Mouse (Mus musculus) ES-E14 (cell line): ENCODE measurements around the gene Trim2. TPM values are rescaled to one million over a fixed set of nuclear protein-coding genes. Genes with fewer than 3 reads are reported as not detected.

Experiments
- DNase-seq: peaks from one replicate; pipeline ENCODE4 v3.0.0-alpha.2; 2013; ENCODE audit warnings: low read depth, low spot score
- H3K27ac ChIP-seq: 2 replicates; pipeline ENCODE4 v1.5.1; 2012; ENCODE audit warnings: low read depth, mild to moderate bottlenecking, low read length, moderate library complexity, mixed read lengths; ENCODE audit not compliant: poor library complexity, insufficient read depth, severe bottlenecking
- H3K36me3 ChIP-seq: 2 replicates; pipeline ENCODE4 v1.6.1; 2012; ENCODE audit warnings: mild to moderate bottlenecking, low read length, moderate library complexity, mixed read lengths; ENCODE audit not compliant: control insufficient read depth, poor library complexity, insufficient read depth, severe bottlenecking
- H3K4me1 ChIP-seq, 2 experiments: fragments of 150-350 bp in 1 of 2; sonication (generic) in 1 of 2; 2 replicates each; pipeline ENCODE4 v1.6.1; 2012; ENCODE audit warnings: low read length in 2 of 2, mild to moderate bottlenecking in 1 of 2, mixed read lengths in 1 of 2; ENCODE audit not compliant: control insufficient read depth in 2 of 2, insufficient read depth in 2 of 2, poor library complexity in 1 of 2
- H3K4me3 ChIP-seq, 2 experiments: fragments of 150-350 bp in 1 of 2; sonication (generic) in 1 of 2; 2 replicates each; pipeline ENCODE4 v1.5.1; 2012; ENCODE audit warnings: low read length in 2 of 2, low read depth in 1 of 2, mild to moderate bottlenecking in 1 of 2, mixed read lengths in 1 of 2; ENCODE audit not compliant: insufficient read depth in 1 of 2, poor library complexity in 1 of 2, severe bottlenecking in 1 of 2
- H3K9ac ChIP-seq: 2 replicates; pipeline ENCODE4 v1.6.1; 2012; ENCODE audit warnings: low read depth, mild to moderate bottlenecking, low read length, mixed read lengths; ENCODE audit not compliant: poor library complexity, insufficient read depth, severe bottlenecking
- H3K9me3 ChIP-seq: fragments of 150-350 bp; sonication (generic); 2 replicates; pipeline ENCODE4 v1.6.1; 2012; ENCODE audit warnings: low read depth, mild to moderate bottlenecking, low read length; ENCODE audit not compliant: control insufficient read depth, insufficient read depth
- CHD2 ChIP-seq: IDR thresholded peaks from 2 replicates; pipeline ENCODE4 v1.6.1; 2014; ENCODE audit warnings: mild to moderate bottlenecking, low read depth, low read length, inconsistent platforms
- HCFC1 ChIP-seq: IDR thresholded peaks from 2 replicates; pipeline ENCODE4 v1.6.1; 2012; ENCODE audit warnings: low read length, inconsistent platforms, borderline replicate concordance; ENCODE audit not compliant: insufficient read depth
- MAFK ChIP-seq: IDR thresholded peaks from 2 replicates; pipeline ENCODE4 v1.6.1; 2014; ENCODE audit warnings: mild to moderate bottlenecking, low read depth, low read length, inconsistent platforms; ENCODE audit not compliant: insufficient read depth
- ZC3H11A ChIP-seq: IDR thresholded peaks from 2 replicates; pipeline ENCODE4 v1.6.1; 2012; ENCODE audit warnings: low read depth, mild to moderate bottlenecking, inconsistent platforms, low read length, borderline replicate concordance
- ZNF384 ChIP-seq: IDR thresholded peaks from 2 replicates; pipeline ENCODE4 v1.6.1; 2012; ENCODE audit warnings: low read depth, low read length, inconsistent platforms
- in situ Hi-C, 2 experiments: fragments of 600-800 bp; cut with MboI; formaldehyde crosslinking; loops; one replicate each; pipeline ENCODE4 v1.15.1; 2025; ENCODE audit warnings: low sequenced_read_pairs in 2 of 2, inconsistent platforms in 1 of 2; ENCODE audit not compliant: unreplicated experiment in 2 of 2
- total RNA-seq: library from RNA; depleted of rRNA; stranded (reverse); fragments of 300-350 nt; gene quantifications from 2 replicates; pipeline ENCODE4 v1.2.3, GENCODE M21; 2012

Gene Trim2
- total RNA-seq, 1 experiment = 27.3 TPM

DNA sequence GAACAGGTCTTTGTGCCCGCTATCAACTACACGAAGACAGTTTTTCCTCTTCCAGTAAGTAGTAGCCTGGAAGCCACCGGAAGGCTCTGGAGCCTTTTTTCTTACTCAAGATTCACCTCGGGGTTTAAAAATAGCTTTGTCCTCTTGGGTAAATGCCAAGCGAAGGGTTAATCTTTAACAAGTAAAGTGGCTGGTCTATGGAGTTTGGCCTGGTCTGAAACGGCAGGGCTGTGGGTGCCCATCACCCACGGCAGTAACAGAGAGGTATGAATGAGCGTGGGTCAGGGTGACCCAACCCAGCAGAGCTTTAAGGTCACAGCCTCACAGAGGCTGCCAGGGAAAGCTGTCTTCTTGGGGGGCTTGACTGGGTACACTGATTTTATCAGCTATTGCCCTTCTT lies 23.2 kb downstream of the Trim2 start:
- DNase-seq = no peak
- no peaks in the 10 kb centered on the region for H3K9me3 ChIP-seq
- no peaks in the 10 kb centered on the region for H3K36me3 ChIP-seq
- peaks cover 6 to 11% of the 10 kb centered on the region in 2 experiments; a peak in 3 of 4 replicates for H3K4me1 ChIP-seq
- TF ChIP-seq HCFC1 = no peak
- TF ChIP-seq ZNF384 = no peak
- no peak for TF ChIP-seq CHD2
- no peak for TF ChIP-seq ZC3H11A
- TF ChIP-seq MAFK = no peak
- in situ Hi-C loops = no loop called here
- no peak overlapping the region for H3K4me3 ChIP-seq
- H3K27ac ChIP-seq = no peak overlapping the region
- H3K9ac ChIP-seq = no peak overlapping the region

DNA sequence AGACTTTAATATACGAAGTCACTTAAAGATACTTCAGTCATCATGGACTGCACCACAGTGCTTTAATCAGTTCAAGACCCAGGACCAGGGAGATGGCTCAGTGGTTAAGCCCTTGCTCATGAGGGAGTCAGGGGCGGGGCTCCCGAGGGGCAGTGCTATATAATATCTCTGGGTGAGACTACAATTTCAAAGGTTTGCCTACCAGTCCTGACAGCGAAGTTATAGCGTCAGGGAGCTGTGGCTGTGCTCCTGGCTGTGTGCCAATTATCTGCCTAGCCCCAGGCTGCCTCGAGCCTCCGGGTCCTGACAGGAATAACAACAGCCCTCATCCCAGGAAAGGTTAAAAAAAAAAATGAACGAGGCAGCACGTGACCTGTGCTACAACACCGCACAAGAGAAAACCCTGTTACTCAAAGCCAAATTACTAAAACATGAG lies 24.7 kb downstream of the Trim2 start:
- in situ Hi-C loops = no loop called here
- peaks cover 6 to 11% of the 10 kb centered on the region in 2 experiments; a peak in 3 of 4 replicates for H3K4me1 ChIP-seq
- DNase-seq = no peak
- no peaks in the 10 kb centered on the region for H3K9me3 ChIP-seq
- no peak overlapping the region for H3K27ac ChIP-seq
- H3K4me3 ChIP-seq = no peak overlapping the region
- H3K36me3 ChIP-seq = no peaks in the 10 kb centered on the region
- H3K9ac ChIP-seq = no peak overlapping the region
- no peak for TF ChIP-seq MAFK
- TF ChIP-seq ZNF384 = 0 out of 2 replicates have a peak, but pooled peaks have one; percentile 9
- no peak for TF ChIP-seq HCFC1

DNA sequence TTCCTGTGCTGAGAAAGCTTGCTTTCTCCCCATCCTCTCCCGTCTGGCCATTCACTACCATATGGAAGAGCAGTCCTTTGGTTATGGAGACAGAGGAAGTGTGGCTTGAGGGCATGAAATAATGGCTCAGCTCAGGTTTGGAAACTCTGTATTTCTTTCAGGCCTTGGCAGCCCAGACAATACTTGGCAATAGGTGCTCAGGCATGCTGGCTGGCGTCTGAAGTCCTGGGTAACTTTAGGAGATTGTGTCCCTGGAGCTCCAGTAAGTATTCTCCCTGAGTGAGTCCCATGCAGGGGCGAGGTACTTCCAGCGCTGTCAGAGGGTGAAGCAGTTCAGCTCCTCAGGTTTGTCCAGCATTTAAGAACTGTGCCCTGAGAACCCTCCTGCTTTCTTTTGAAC lies 27.9 kb downstream of the Trim2 start:
- TF ChIP-seq ZC3H11A (no peak), MAFK (no peak), CHD2 (no peak), HCFC1 (no peak), ZNF384 (no peak)
- Histone ChIP-seq H3K27ac (no peak overlapping the region), H3K9me3 (no peaks in the 10 kb centered on the region), H3K9ac (no peak overlapping the region), H3K4me1 (0 out of 4 replicates have a peak, but pooled peaks cover 0 to 3% of the 10 kb centered on the region in 2 experiments), H3K36me3 (no peaks in the 10 kb centered on the region), H3K4me3 (no peak overlapping the region)
- in situ Hi-C loops = no loop called here
- no peak for DNase-seq

DNA sequence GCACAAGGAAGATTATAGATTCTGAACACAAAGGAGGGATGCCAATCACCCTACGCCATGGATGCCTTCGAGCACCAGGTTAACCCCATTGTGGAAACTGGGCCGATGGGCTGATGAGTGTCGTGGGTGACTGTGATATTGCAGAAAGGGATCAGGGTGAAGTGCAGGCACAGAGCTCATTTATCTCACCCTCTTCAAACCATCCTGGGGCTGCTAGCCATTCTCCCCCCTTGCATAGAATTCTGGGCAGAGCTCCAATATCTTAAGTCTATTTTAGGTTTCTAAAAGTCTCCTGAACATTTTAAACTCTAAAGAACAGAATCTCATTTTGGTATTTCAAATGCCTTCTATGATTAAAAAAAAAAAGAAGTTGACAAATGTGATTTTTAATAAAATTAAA lies 31.6 kb downstream of the Trim2 start:
- DNase-seq = no peak
- Histone ChIP-seq H3K9me3 (no peaks in the 10 kb centered on the region), H3K4me3 (no peak overlapping the region), H3K27ac (no peak overlapping the region), H3K9ac (no peak overlapping the region), H3K4me1 (peaks cover 0 to 8% of the 10 kb centered on the region in 2 experiments; a peak in 2 of 4 replicates), H3K36me3 (no peaks in the 10 kb centered on the region)
- in situ Hi-C loops = no loop called here
- TF ChIP-seq MAFK (no peak), HCFC1 (no peak), ZNF384 (no peak), CHD2 (no peak), ZC3H11A (no peak)

DNA sequence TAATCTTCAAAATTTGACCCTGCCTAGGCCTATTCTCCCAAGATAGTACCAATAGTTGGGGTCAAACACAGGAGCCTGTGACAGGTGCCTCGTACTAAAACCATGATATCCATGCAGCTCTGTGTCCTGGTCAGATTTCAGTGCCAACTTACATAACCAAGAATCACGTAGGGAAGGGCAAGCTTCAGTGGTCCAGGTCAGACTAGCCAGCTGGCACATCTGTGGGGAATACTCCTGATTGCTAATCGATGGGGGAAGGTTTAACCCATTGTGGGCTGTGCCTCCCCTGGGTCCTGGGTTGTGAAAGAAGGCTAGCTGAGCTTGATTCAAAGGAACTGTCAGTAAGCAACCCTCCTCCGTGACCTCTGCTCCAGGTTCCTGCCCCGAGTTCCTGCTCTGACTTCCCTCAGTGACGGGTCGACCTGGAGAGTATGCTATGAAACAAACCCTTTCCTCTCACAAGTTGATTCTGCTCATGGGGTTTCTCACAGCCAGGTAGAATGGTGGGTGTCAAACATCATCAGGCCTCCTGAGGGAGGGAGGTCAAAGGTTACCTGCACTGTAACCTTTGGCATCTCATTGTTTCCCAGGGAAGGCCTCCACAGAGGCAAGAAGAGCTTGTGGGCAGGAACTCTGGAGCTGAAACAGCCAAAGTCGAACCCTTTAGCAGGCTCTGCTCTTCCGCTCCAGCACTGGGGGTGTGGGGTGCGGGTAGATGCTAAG lies 34.2 kb downstream of the Trim2 start:
- no peak for DNase-seq
- H3K4me3 ChIP-seq = no peak overlapping the region
- TF ChIP-seq HCFC1 = no peak
- TF ChIP-seq ZNF384 = no peak
- TF ChIP-seq MAFK = no peak
- H3K4me1 ChIP-seq = peaks cover 0 to 14% of the 10 kb centered on the region in 2 experiments; a peak in 2 of 4 replicates
- no peak overlapping the region for H3K27ac ChIP-seq
- H3K9me3 ChIP-seq = no peaks in the 10 kb centered on the region
- in situ Hi-C loops = no loop called here
- H3K9ac ChIP-seq = no peak overlapping the region
- H3K36me3 ChIP-seq = no peaks in the 10 kb centered on the region
